Mouse (Mus musculus): ENCODE results near the gene Proca1.

DNA sequence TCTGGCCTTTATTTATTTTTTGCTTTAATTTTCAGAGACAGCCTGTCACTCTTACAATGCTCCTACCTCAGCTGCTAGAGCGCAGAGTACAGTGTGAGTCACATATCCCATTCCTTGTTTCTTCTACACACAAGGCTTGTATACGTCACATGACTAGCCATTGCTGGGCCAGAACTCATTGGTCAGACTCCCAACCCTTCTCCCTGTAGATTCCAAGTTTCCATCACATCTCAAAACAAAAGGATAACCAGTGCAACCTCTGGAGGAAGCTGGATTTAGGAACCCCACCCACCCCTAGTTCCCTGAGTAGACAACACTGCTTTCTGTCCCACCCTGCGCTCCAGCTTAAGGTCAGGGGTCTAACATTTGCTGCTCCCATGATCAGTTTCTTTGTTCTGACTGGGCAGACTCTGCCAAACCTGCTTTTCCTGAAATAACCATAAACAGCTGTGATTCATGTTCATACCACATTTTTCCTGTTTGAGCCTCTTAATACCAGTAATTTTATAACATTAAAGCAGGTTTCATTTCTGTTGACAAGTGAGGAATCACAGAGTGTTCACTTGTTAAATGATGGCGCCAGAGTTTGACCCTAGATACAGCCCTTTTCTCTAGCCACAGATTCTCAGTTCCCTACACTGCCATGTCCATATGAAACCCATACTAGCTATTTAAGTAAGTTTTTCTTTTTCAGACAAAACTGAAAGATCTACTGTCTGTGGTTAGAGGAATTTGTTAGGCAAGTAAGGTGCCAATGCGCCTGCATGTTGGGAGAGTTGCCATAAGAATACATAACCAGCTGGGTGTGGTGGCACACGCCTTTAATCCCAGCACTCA is 46.3 kb upstream of the Proca1 start:
- TF ChIP-seq CTCF (IDR thresholded peaks at IDR 0.05) (0 out of 2 replicates have a peak, but pooled peaks have one; percentile 20), EP300 (IDR thresholded peaks at IDR 0.05; ENCODE audit: insufficient read depth, low read depth, low read length) (no peak)
